Mouse (Mus musculus) lung, embryonic 15.5 days (tissue): ENCODE measurements around the gene Wdr18. TPM values are rescaled to one million over a fixed set of nuclear protein-coding genes. Genes with fewer than 3 reads are reported as not detected.
A peak's percentile ranks its signal among the peaks of the same experiment; 100 is the strongest.

ENCODE experiments used
- ATAC-seq: fragments of 200-750 bp; cut with Nextera tagmentation; 2 replicates; pipeline ENCODE4 v1.8.0; 2017; ENCODE audit warnings: moderate number of reproducible peaks, borderline replicate concordance; ENCODE audit not compliant: low FRiP score, low TSS enrichment; ENCODE audit errors: extremely low read depth
- H3K27ac ChIP-seq: fragments of 300-500 bp; sonication (generic); 2 replicates; pipeline ENCODE4 v1.5.1; 2015; ENCODE audit warnings: moderate library complexity, mild to moderate bottlenecking, inconsistent platforms
- H3K27me3 ChIP-seq: fragments of 300-500 bp; sonication (generic); 2 replicates; pipeline ENCODE4 v1.6.1; 2015; ENCODE audit warnings: inconsistent platforms
- H3K36me3 ChIP-seq: fragments of 300-500 bp; sonication (generic); 2 replicates; pipeline ENCODE4 v1.6.1; 2015; ENCODE audit warnings: inconsistent platforms
- H3K4me1 ChIP-seq: fragments of 300-500 bp; sonication (generic); 2 replicates; pipeline ENCODE4 v1.6.1; 2015; ENCODE audit warnings: inconsistent platforms
- H3K4me2 ChIP-seq: fragments of 300-500 bp; sonication (generic); 2 replicates; pipeline ENCODE4 v1.6.1; 2015; ENCODE audit warnings: inconsistent platforms, mild to moderate bottlenecking, moderate library complexity
- H3K4me3 ChIP-seq: fragments of 300-500 bp; sonication (generic); 2 replicates; pipeline ENCODE4 v1.5.1; 2015; ENCODE audit warnings: mild to moderate bottlenecking, inconsistent platforms
- H3K9ac ChIP-seq: fragments of 300-500 bp; sonication (generic); 2 replicates; pipeline ENCODE4 v1.6.1; 2015; ENCODE audit warnings: inconsistent platforms
- H3K9me3 ChIP-seq: fragments of 300-500 bp; sonication (generic); 2 replicates; pipeline ENCODE4 v1.6.1; 2016; ENCODE audit warnings: inconsistent platforms
- WGBS: fragments of 180-500 bp; shearing (Covaris S2); methylation state at CpG from one replicate; pipeline ENCODE4 v1.1.7; 2015; 5-methylcytosine and 5-hydroxymethylcytosine counted together
- polyA plus RNA-seq: library from polyadenylated mRNA; unstranded; fragments of >200 nt; fragmentation: Nextera tagmentation; extraction: Ambion mirVana; gene quantifications from 2 replicates; pipeline ENCODE4 v1.2.1, GENCODE M21; 2015

Wdr18 gene
- polyA plus RNA-seq, 1 experiment from 2014 or later: 95.1 TPM

DNA sequence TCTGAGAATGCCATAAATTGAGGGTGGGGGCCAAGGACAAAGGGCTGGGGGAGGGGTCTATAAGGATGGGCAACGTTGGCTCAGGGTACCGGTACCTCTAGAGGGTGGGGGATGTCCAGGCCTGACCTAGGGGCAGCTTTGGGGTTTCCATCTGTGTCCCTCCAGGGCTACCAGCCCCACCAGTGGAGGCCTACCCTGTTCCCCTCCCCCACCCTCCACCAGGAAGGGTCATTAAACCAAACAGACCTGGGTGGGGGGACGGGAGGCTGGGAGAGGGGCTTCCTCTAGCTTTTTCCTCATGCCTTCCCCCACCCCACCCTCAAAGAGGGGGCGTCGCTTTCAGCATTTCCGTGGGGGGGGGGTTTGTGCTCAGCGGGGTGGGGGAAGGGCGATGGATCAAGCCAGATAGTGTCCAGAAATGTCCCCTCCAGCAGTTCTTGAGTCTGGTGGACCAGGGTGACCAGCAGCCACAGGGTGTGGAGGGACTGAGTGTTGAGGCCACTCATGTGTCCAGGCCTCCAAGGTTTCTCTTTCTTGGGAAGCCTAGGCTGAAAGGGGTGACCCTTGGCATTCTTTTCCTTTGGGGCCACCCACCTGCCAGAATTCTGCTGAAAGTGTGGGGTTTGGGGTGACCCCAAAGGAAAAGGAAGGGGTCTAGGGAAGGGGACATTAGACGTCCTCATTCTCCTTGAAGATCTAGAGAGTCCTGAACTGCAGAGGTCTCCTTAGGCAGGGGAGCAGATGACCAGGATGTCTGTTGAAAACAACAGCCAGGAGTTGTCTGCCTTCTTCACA is 30.8 kb upstream of the Wdr18 start:
- Histone ChIP-seq H3K27ac (peak overlapping the region; percentile 31), H3K27me3 (no peaks in the 10 kb centered on the region), H3K4me1 (peaks cover 66% of the 10 kb centered on the region), H3K4me3 (peak overlapping the region; percentile 77), H3K9me3 (no peaks in the 10 kb centered on the region), H3K36me3 (0 out of 2 replicates have a peak, but pooled peaks cover 3% of the 10 kb centered on the region), H3K9ac (peak overlapping the region; percentile 33; the same call in 1 of the 2 replicates), H3K4me2 (peak overlapping the region; percentile 91)
- WGBS: 15% methylated on average over 9 of the region's 9 CpGs
- ATAC-seq: no peak

DNA sequence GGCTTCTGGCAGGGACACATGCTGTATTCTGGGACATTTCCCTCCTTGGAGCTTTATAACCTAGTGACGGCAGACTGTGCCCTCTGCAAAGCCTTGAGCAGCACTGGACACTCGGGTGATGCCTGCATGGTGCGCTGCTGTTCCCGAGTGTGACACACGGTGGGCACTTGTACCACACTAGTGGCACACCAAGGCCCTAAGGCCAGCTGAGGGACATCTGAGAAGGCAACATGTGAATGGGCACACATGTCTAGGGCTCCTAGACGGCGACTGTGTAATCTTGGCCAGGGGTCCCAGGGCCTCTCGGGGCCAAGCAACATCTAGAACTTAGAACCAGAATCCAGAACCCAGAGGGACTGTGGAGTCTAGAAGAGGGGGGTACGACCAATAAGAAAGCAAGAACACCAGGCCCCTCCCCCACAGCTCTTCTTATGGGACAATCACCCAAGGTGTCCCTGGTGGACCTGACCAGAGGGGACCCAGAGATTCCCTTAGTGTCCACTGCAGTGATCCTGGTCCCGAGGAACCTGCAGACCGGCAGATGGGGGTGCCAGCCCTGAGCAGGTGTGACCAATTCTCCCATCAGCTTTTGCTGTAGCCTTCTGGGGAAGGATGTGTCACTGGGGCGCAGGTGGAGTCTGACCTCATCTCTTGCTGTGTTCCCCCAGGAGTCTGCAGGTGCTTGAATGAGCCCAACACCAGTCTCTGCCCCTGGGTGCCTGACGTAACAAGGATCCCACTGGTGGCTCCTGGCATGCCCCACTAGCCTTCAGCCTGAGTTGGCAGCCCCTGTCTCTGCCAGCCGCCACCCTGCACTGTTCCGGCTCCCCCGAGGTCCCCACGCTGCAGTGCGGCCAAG is 29.8 kb upstream of the Wdr18 start:
- Histone ChIP-seq H3K4me1 (peaks cover 77% of the 10 kb centered on the region), H3K27ac (no peak overlapping the region), H3K9me3 (no peaks in the 10 kb centered on the region), H3K4me3 (no peak overlapping the region), H3K27me3 (no peaks in the 10 kb centered on the region), H3K9ac (no peak overlapping the region), H3K36me3 (0 out of 2 replicates have a peak, but pooled peaks cover 3% of the 10 kb centered on the region), H3K4me2 (no peak overlapping the region)
- no peak for ATAC-seq
- 86% methylated on average over 18 of the region's 18 CpGs for WGBS

DNA sequence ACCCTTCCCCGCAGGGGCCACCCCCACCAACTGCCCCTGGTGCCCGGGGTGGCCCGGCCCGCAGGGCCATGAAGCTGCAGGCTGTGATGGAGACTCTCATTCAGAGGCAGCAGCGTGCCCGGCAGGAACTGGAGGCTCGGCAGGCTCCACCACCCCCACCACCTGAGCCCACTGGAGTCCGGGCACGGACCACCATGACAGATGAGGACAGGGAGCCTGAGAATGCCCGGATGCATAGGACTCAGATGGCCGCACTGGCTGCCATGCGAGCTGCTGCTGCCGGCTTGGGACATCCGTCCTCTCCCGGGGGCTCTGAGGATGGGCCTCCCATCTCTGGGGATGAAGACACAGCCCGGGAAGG is 29.1 kb upstream of the Wdr18 start:
- H3K4me1 ChIP-seq: peaks cover 78% of the 10 kb centered on the region
- ATAC-seq: no peak
- no peak overlapping the region for H3K4me2 ChIP-seq
- H3K9ac ChIP-seq: no peak overlapping the region
- no peak overlapping the region for H3K27ac ChIP-seq
- H3K36me3 ChIP-seq: 0 out of 2 replicates have a peak, but pooled peaks cover 3% of the 10 kb centered on the region
- H3K27me3 ChIP-seq: no peaks in the 10 kb centered on the region
- H3K9me3 ChIP-seq: no peaks in the 10 kb centered on the region
- WGBS: 87% methylated on average over 16 of the region's 16 CpGs
- H3K4me3 ChIP-seq: no peak overlapping the region

DNA sequence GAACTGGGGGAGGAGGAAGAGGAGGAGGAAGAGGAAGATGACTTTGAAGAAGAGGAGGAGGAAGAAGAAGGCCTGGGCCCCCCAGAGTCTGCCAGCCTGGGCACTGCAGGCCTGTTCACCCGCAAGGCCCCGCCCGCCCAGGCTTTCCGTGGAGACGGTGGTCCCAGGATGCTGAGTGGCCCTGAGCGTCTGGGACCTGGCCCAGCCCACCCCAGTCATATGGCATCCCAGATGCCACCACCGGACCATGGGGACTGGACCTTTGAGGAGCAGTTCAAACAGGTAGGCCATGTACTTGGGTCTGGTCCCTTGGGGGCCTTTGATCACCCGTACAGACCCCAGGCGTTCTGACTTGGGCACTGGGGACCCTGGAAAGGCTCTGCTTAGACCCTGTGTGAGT is 28.2 kb upstream of the Wdr18 start:
- Histone ChIP-seq H3K36me3 (0 out of 2 replicates have a peak, but pooled peaks cover 3% of the 10 kb centered on the region), H3K9me3 (no peaks in the 10 kb centered on the region), H3K9ac (no peak overlapping the region), H3K4me3 (no peak overlapping the region), H3K4me1 (peaks cover 82% of the 10 kb centered on the region), H3K27me3 (no peaks in the 10 kb centered on the region), H3K4me2 (no peak overlapping the region), H3K27ac (peak overlapping the region; percentile 77)
- WGBS: 80% methylated on average over 9 of the region's 9 CpGs
- no peak for ATAC-seq

DNA sequence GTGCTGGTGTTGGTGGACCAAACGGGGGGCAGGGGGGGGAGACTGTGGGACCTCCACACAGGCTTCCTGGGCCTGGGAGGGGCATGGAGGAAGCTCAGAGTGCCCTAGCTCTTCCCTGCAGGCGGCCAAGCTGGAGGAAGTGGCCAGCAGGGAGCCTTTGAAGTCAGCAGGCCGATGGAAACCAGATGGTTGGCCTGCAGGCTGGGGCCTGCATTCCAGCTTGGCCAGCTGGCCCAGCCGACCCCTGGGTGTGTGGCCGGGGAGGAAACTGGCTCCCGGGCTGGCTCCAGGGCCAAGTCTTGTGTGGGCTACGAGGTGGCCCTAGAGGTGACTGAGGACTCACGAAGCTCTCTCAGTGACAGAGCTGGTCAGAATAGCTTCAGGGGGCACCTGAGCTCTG is 27.2 kb upstream of the Wdr18 start:
- H3K4me1 ChIP-seq: peaks cover 92% of the 10 kb centered on the region
- 0 out of 2 replicates have a peak, but pooled peaks cover 3% of the 10 kb centered on the region for H3K36me3 ChIP-seq
- no peaks in the 10 kb centered on the region for H3K9me3 ChIP-seq
- peak; percentile 44; the same call in 1 of the 2 replicates for ATAC-seq
- H3K4me2 ChIP-seq: peak overlapping the region; percentile 1; the same call in 1 of the 2 replicates
- H3K9ac ChIP-seq: no peak overlapping the region
- WGBS: 23% methylated on average over 8 of the region's 8 CpGs
- H3K4me3 ChIP-seq: 0 out of 2 replicates have a peak overlapping the region, but pooled peaks have one; percentile 4
- no peaks in the 10 kb centered on the region for H3K27me3 ChIP-seq
- H3K27ac ChIP-seq: peak overlapping the region; percentile 77

DNA sequence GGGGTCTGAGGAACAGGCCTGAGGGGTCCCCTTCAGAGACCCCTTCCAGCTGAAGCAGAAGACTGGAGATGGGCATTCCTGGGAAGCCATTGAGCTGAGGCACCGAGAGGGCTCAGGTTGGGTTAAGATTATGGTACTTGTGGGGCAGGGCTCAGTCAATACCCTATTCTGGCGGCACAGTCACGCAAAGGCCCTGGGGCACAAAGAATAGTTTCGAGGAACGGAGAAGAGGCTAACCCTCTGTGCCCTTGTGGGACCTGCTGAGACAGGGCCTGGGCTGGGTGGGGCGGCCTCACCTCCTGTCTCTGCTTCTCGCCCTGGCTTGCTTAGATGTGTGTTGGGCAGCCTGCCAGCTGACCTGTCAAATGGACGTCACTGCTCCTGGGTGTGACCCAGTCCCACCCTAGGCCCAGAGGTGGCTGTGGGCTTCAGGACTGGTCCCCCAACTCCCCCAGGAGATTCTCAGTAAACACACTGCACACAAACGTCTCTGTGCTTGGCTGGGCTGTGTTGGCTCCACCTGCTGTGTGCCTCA is 26.7 kb upstream of the Wdr18 start:
- H3K4me2 ChIP-seq: peak overlapping the region; percentile 1; the same call in 1 of the 2 replicates
- H3K9ac ChIP-seq: no peak overlapping the region
- 54% methylated on average over 9 of the region's 9 CpGs for WGBS
- 0 out of 2 replicates have a peak, but pooled peaks cover 3% of the 10 kb centered on the region for H3K36me3 ChIP-seq
- H3K27me3 ChIP-seq: no peaks in the 10 kb centered on the region
- H3K4me3 ChIP-seq: no peak overlapping the region
- H3K27ac ChIP-seq: peak overlapping the region; percentile 77
- ATAC-seq: no peak
- H3K4me1 ChIP-seq: peaks cover 95% of the 10 kb centered on the region
- H3K9me3 ChIP-seq: no peaks in the 10 kb centered on the region

DNA sequence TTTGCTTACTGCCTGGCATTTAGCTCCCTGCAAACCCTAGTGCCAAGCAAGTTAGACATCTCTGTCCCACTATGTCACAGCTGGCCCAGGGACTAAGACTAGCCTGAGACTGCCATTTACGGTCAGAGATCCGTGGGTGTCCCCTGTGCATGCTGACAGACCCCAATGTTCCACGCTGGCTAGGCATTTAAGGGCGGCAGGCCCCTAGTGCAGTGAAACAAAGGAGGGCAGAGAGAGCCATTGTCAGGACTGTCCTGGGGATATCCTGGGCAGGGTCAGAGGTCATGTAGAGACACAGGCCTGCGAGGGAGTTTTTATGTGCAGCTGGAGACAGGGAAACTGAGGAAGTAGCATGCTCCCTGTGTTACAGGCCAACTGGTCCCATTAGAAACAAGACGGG is 26.1 kb upstream of the Wdr18 start:
- Histone ChIP-seq H3K9ac (no peak overlapping the region), H3K4me2 (no peak overlapping the region), H3K4me1 (peaks cover 93% of the 10 kb centered on the region)

DNA sequence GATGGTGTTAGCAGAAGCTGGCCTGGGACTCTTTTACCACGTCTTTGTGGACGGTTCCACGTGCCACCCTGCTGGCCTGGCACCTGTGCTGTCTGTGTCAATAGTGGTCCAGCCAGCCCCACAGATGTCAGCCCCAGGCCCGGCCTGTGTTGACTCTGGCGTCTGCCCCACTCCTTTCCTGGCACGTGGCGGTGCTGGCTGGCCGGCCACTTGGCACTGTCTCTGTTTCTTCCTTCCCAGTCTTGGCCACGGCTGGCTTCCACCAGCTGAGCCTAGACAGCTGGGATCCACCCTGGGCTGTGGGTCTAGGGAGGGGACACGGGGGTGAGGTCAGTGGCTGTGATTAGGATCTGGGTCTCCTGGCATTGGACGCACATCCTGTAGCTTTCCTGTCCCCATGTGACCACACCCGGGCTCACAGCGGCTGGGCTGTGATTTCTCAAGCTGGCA is 25.7 kb upstream of the Wdr18 start:
- H3K4me3 ChIP-seq: no peak overlapping the region
- H3K27ac ChIP-seq: peak overlapping the region; percentile 52
- no peak overlapping the region for H3K4me2 ChIP-seq
- peak; percentile 63 for ATAC-seq
- peaks cover 89% of the 10 kb centered on the region for H3K4me1 ChIP-seq
- H3K9me3 ChIP-seq: no peaks in the 10 kb centered on the region
- WGBS: 38% methylated on average over 13 of the region's 13 CpGs
- 0 out of 2 replicates have a peak, but pooled peaks cover 3% of the 10 kb centered on the region for H3K36me3 ChIP-seq
- H3K27me3 ChIP-seq: no peaks in the 10 kb centered on the region
- no peak overlapping the region for H3K9ac ChIP-seq

More for the DNA sequence above, 26.1 kb upstream of the Wdr18 start:
- Histone ChIP-seq H3K4me3 (no peak overlapping the region), H3K36me3 (0 out of 2 replicates have a peak, but pooled peaks cover 3% of the 10 kb centered on the region), H3K27me3 (no peaks in the 10 kb centered on the region), H3K27ac (peak overlapping the region; percentile 52), H3K9me3 (no peaks in the 10 kb centered on the region)
- no peak for ATAC-seq
- whole genome bisulfite sequencing: 65% methylated on average over 6 of the region's 6 CpGs

DNA sequence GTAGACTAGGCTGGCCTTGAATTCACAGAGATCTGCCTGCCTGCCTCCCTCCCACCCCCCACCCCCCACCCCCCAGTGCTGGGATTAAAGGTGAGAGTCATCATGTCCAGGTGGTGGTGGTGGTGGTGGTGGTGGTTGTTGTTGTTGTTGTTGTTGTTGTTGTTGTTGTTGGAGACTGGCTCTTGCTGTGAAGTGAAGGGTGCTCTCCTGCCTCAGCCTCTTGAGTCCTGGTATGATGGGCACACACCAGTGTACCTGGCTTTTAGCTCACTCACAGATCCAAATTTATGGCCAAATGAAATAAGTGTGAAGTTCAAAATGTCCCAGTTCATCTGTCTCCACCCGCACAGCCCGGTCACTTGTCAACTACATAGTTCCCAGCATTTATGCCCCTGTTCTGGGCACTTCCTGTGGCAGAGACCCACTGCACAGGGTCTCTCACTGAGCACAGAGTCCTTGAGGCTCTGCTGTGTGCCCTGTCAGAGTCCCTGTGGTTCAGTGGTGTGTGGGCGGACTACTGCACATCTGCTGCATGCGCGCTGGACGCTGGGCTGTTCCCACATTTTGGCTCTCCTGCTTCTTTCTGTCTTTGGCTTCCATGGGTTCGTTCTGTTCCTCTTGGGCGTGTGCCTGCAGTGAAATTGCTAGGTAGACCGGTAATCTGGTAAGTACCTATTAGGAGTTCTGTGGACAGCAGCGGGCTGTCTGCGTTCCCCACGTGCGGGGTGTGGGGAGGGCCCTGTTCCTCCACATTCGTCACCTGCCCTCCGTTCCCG is 25.0 kb upstream of the Wdr18 start:
- no peak overlapping the region for H3K9ac ChIP-seq
- peaks cover 82% of the 10 kb centered on the region for H3K4me1 ChIP-seq
- H3K36me3 ChIP-seq: 0 out of 2 replicates have a peak, but pooled peaks cover 3% of the 10 kb centered on the region
- no peaks in the 10 kb centered on the region for H3K9me3 ChIP-seq
- no peak for ATAC-seq
- H3K4me2 ChIP-seq: no peak overlapping the region
- H3K27ac ChIP-seq: peak overlapping the region; percentile 52
- H3K4me3 ChIP-seq: no peak overlapping the region
- no peaks in the 10 kb centered on the region for H3K27me3 ChIP-seq
- 85% methylated on average over 16 of the region's 16 CpGs for WGBS

DNA sequence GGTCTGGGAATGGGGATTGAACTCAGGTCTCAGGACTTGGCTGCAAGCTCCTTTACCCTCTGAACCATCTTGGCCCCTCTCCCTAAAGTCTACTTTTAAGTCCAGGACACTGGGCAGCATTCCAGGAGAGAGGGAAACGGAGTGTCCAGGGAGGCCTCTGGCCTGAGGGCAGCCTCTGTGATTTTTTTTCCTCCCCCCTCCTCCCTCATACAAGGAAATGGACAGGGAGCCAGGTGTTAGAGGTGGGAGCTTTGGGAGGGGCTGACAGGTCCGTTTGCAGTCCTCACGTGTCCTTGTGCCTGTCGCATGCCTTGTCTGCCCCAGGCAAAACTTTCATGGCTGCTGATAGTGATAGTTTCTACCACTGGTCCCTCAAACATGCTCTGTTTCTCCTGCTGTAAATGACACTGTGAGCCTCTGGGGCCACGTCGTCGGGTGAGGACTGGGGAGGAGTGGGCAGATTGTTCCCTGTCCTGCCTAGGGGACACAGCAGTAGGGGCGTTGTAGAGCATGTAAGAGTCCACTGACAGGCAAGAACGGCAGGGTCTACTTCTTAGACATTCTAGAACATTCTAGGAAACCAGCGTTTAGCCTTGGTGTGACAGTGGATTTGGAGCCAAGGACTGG is 23.6 kb upstream of the Wdr18 start:
- H3K9ac ChIP-seq: no peak overlapping the region; the same call in 1 of the 2 replicates
- H3K9me3 ChIP-seq: no peaks in the 10 kb centered on the region
- H3K4me3 ChIP-seq: peak overlapping the region; percentile 2; the same call in 1 of the 2 replicates
- WGBS: 37% methylated on average over 10 of the region's 10 CpGs
- peaks cover 77% of the 10 kb centered on the region for H3K4me1 ChIP-seq
- ATAC-seq: no peak
- 0 out of 2 replicates have a peak, but pooled peaks cover 3% of the 10 kb centered on the region for H3K36me3 ChIP-seq
- peak overlapping the region; percentile 45 for H3K4me2 ChIP-seq
- no peaks in the 10 kb centered on the region for H3K27me3 ChIP-seq
- peak overlapping the region; percentile 82 for H3K27ac ChIP-seq
